Mouse (Mus musculus): ENCODE measurements around the gene Slc10a7. TPM values are rescaled to one million over a fixed set of nuclear protein-coding genes. Genes with fewer than 3 reads are reported as not detected.

Slc10a7 gene
- total and polyA plus RNA-seq, 2 experiments from 2014 or later: 5.7 to 11.8 TPM

GRCm38 (mm10) chr8:78549971-78550751 lies 41.0 kb downstream of the Slc10a7 start:
- WGBS: 41% methylated on average over 10 of the region's 10 CpGs
- Histone ChIP-seq H3K27ac (ENCODE audit: low read depth, low read length) (no peak overlapping the region), H3K9me3 (ENCODE audit: low read length) (no peaks in the 10 kb centered on the region)

GRCm38 (mm10) chr8:78550752-78551134 lies 41.6 kb downstream of the Slc10a7 start:
- no peak overlapping the region for H3K4me3 ChIP-seq (ENCODE audit: low read depth, low read length)
- H3K27ac ChIP-seq (ENCODE audit: low read depth, low read length): no peak overlapping the region
- no peaks in the 10 kb centered on the region for H3K27me3 ChIP-seq (ENCODE audit: insufficient read depth, low read length)
- no peaks in the 10 kb centered on the region; the same call in 1 of the 2 replicates for H3K36me3 ChIP-seq (ENCODE audit: insufficient read depth)
- H3K4me1 ChIP-seq (ENCODE audit: insufficient read depth): no peaks in the 10 kb centered on the region
- H3K9me3 ChIP-seq (ENCODE audit: low read length): no peaks in the 10 kb centered on the region
- DNase-seq: no peak
- WGBS: 46% methylated on average over 2 of the region's 2 CpGs
- H3K4me2 ChIP-seq (ENCODE audit: low read depth): no peak overlapping the region
- H3K9ac ChIP-seq: no peak overlapping the region
- no peak for TF ChIP-seq CTCF (IDR thresholded peaks at IDR 0.05; ENCODE audit: low read depth)
- 0 out of 2 replicates have a peak, but pooled peaks have one; percentile 18 for ATAC-seq

More at GRCm38 (mm10) chr8:78549971-78550751, 41.0 kb downstream of the Slc10a7 start:
- DNase-seq: no peak
- Histone ChIP-seq H3K27me3 (ENCODE audit: insufficient read depth, low read length) (no peaks in the 10 kb centered on the region), H3K4me2 (ENCODE audit: low read depth) (no peak overlapping the region), H3K4me3 (ENCODE audit: low read depth, low read length) (no peak overlapping the region), H3K36me3 (ENCODE audit: insufficient read depth) (no peaks in the 10 kb centered on the region; the same call in 1 of the 2 replicates), H3K4me1 (ENCODE audit: insufficient read depth) (no peaks in the 10 kb centered on the region), H3K9ac (no peak overlapping the region)
- TF ChIP-seq CTCF (IDR thresholded peaks at IDR 0.05; ENCODE audit: low read depth): no peak
- ATAC-seq: no peak

- 84% methylated on average over 4 of the region's 4 CpGs for WGBS
- DNase-seq (no peak), ATAC-seq (no peak)
- Histone ChIP-seq H3K9me3 (ENCODE audit: low read length) (no peaks in the 10 kb centered on the region), H3K4me1 (ENCODE audit: insufficient read depth) (no peaks in the 10 kb centered on the region), H3K4me2 (ENCODE audit: low read depth) (no peak overlapping the region), H3K27ac (ENCODE audit: low read depth, low read length) (no peak overlapping the region), H3K27me3 (ENCODE audit: insufficient read depth, low read length) (no peaks in the 10 kb centered on the region), H3K9ac (no peak overlapping the region), H3K4me3 (ENCODE audit: low read depth, low read length) (no peak overlapping the region), H3K36me3 (ENCODE audit: insufficient read depth) (no peaks in the 10 kb centered on the region; the same call in 1 of the 2 replicates)
- TF ChIP-seq CTCF (IDR thresholded peaks at IDR 0.05; ENCODE audit: low read depth): no peak
Observed at GRCm38 (mm10) chr8:78555817-78556216, 46.7 kb downstream of the Slc10a7 start.

GRCm38 (mm10) chr8:78556773-78557434 lies 47.8 kb downstream of the Slc10a7 start:
- H3K9ac ChIP-seq: 0 out of 2 replicates have a peak overlapping the region, but pooled peaks have one; percentile 25
- no peaks in the 10 kb centered on the region for H3K4me1 ChIP-seq (ENCODE audit: insufficient read depth)
- H3K27ac ChIP-seq (ENCODE audit: low read depth, low read length): no peak overlapping the region
- no peaks in the 10 kb centered on the region for H3K9me3 ChIP-seq (ENCODE audit: low read length)
- H3K4me3 ChIP-seq (ENCODE audit: low read depth, low read length): no peak overlapping the region
- H3K4me2 ChIP-seq (ENCODE audit: low read depth): no peak overlapping the region
- no peaks in the 10 kb centered on the region; the same call in 1 of the 2 replicates for H3K36me3 ChIP-seq (ENCODE audit: insufficient read depth)
- H3K27me3 ChIP-seq (ENCODE audit: insufficient read depth, low read length): no peaks in the 10 kb centered on the region
- 18% methylated on average over 11 of the region's 11 CpGs for WGBS
- no peak for DNase-seq
- no peak for TF ChIP-seq CTCF (IDR thresholded peaks at IDR 0.05; ENCODE audit: low read depth)
- peak; percentile 55 for ATAC-seq

- H3K9me3 ChIP-seq (ENCODE audit: low read length): no peaks in the 10 kb centered on the region
- no peak overlapping the region for H3K4me2 ChIP-seq (ENCODE audit: low read depth)
- H3K4me3 ChIP-seq (ENCODE audit: low read depth, low read length): no peak overlapping the region
- no peak for DNase-seq
- H3K27ac ChIP-seq (ENCODE audit: low read depth, low read length): no peak overlapping the region
- no peak for ATAC-seq
- H3K9ac ChIP-seq: no peak overlapping the region
- H3K27me3 ChIP-seq (ENCODE audit: insufficient read depth, low read length): no peaks in the 10 kb centered on the region
- no peaks in the 10 kb centered on the region for H3K4me1 ChIP-seq (ENCODE audit: insufficient read depth)
- peak; percentile 34; the same call in 1 of the 2 replicates for TF ChIP-seq CTCF (IDR thresholded peaks at IDR 0.05; ENCODE audit: low read depth)
- 90% methylated on average over 6 of the region's 6 CpGs for WGBS
- no peaks in the 10 kb centered on the region; the same call in 1 of the 2 replicates for H3K36me3 ChIP-seq (ENCODE audit: insufficient read depth)
Observed at GRCm38 (mm10) chr8:78561620-78562019, 52.5 kb downstream of the Slc10a7 start.

GRCm38 (mm10) chr8:78563466-78564058 lies 54.4 kb downstream of the Slc10a7 start:
- Histone ChIP-seq H3K9ac (no peak overlapping the region), H3K27me3 (ENCODE audit: insufficient read depth, low read length) (no peaks in the 10 kb centered on the region), H3K27ac (ENCODE audit: low read depth, low read length) (no peak overlapping the region), H3K4me2 (ENCODE audit: low read depth) (no peak overlapping the region), H3K36me3 (ENCODE audit: insufficient read depth) (no peaks in the 10 kb centered on the region; the same call in 1 of the 2 replicates), H3K4me1 (ENCODE audit: insufficient read depth) (no peaks in the 10 kb centered on the region), H3K9me3 (ENCODE audit: low read length) (no peaks in the 10 kb centered on the region), H3K4me3 (ENCODE audit: low read depth, low read length) (no peak overlapping the region)
- no peak for ATAC-seq
- no peak for DNase-seq
- WGBS: 83% methylated on average over 2 of the region's 2 CpGs
- TF ChIP-seq CTCF (IDR thresholded peaks at IDR 0.05; ENCODE audit: low read depth): no peak
